Mouse (Mus musculus) left cerebral cortex, postnatal 10 days (tissue): ENCODE measurements around the gene Exosc2. TPM values are rescaled to one million over a fixed set of nuclear protein-coding genes. Genes with fewer than 3 reads are reported as not detected.
A peak's percentile ranks its signal among the peaks of the same experiment; 100 is the strongest.
"Not testable (repeated sequence)": the region's sequence is repeated elsewhere in the genome, so short reads cannot be mapped to it uniquely, and the experiment has no call there.

Experiments
- DNase-seq, 2 experiments: peaks; one replicate each; pipeline ENCODE4 v3.0.0; 2021 to 2022; ENCODE audit warnings: low spot score in 2 of 2, mixed read lengths in 1 of 2; ENCODE audit errors: extremely low spot score in 1 of 2
- intact Hi-C: fragments of 180-260 bp; cut with DNase I; formaldehyde crosslinking; loops from one replicate; pipeline ENCODE4 v1.15.1; 2025
- total RNA-seq, 2 experiments: library from RNA; stranded (reverse); gene quantifications; 2 replicates each; pipeline ENCODE4 v1.2.3; 2021

Exosc2 gene
- total RNA-seq, 2 experiments from 2014 or later = 24.2 to 26.3 TPM

- no peak for DNase-seq
- intact Hi-C loops = no loop called here
Measured at GRCm38 (mm10) chr2:31662939-31663803, 7.3 kb upstream of the Exosc2 start.

- intact Hi-C loops = no loop called here
- DNase-seq = no peak
Measured at GRCm38 (mm10) chr2:31663804-31664180, 6.7 kb upstream of the Exosc2 start.

GRCm38 (mm10) chr2:31667332-31667731 lies 3.2 kb upstream of the Exosc2 start:
- DNase-seq = no peak
- intact Hi-C loops = no loop called here

GRCm38 (mm10) chr2:31678641-31679040 lies 8.1 kb downstream of the Exosc2 start:
- no peak for DNase-seq
- intact Hi-C loops = no loop called here

- DNase-seq = not testable (repeated sequence)
- intact Hi-C loops = loop anchor here (5.0 to 10.0 kb wide), 2 partner anchors 204 to 236 kb away; partner anchors contain the start of gene Lamc3
Measured at GRCm38 (mm10) chr2:31681051-31681707, 10.7 kb downstream of the Exosc2 start.

- intact Hi-C loops = loop anchor here (5.0 to 10.0 kb wide), 2 partner anchors 203 to 236 kb away; partner anchors contain the start of gene Lamc3
Measured at GRCm38 (mm10) chr2:31681731-31682235, 11.3 kb downstream of the Exosc2 start.

GRCm38 (mm10) chr2:31683666-31684065 lies 13.2 kb downstream of the Exosc2 start:
- peak; percentile 64 to 65 for DNase-seq
- intact Hi-C loops = loop anchor here (5.0 to 10.0 kb wide), 2 partner anchors 201 to 234 kb away; partner anchors contain the start of gene Lamc3

More at GRCm38 (mm10) chr2:31681731-31682235, 11.3 kb downstream of the Exosc2 start:
- DNase-seq = no peak

GRCm38 (mm10) chr2:31688074-31688925 lies 17.8 kb downstream of the Exosc2 start, which contains the start of gene Abl1:
Gene Abl1 (plus strand): TSS chr2:31688376.
- intact Hi-C loops = loop anchor here (10.0 kb wide), 1 partner anchor 197 kb away; the partner anchor contains the start of gene Lamc3

GRCm38 (mm10) chr2:31689045-31689444 lies 18.5 kb downstream of the Exosc2 start:
- DNase-seq = no peak
- intact Hi-C loops = loop anchor here (10.0 kb wide), 1 partner anchor 196 kb away; the partner anchor contains the start of gene Lamc3

More at GRCm38 (mm10) chr2:31688074-31688925, 17.8 kb downstream of the Exosc2 start, which contains the start of gene Abl1:
- peak; percentile 97 for DNase-seq

GRCm38 (mm10) chr2:31690063-31690462 lies 19.5 kb downstream of the Exosc2 start:
- DNase-seq = no peak
- intact Hi-C loops = no loop called here

GRCm38 (mm10) chr2:31698209-31698608 lies 27.7 kb downstream of the Exosc2 start:
- intact Hi-C loops = no loop called here
- no peak for DNase-seq

- intact Hi-C loops = loop anchor here (5.0 kb wide), 1 partner anchor 82 kb away; no protein-coding TSS in a partner anchor
- no peak for DNase-seq
Measured at GRCm38 (mm10) chr2:31700545-31701446, 30.3 kb downstream of the Exosc2 start.

- DNase-seq = no peak
- intact Hi-C loops = loop anchor here (5.0 kb wide), 1 partner anchor 79 kb away; no protein-coding TSS in a partner anchor
Measured at GRCm38 (mm10) chr2:31703226-31703625, 32.7 kb downstream of the Exosc2 start.

GRCm38 (mm10) chr2:31705914-31706313 lies 35.4 kb downstream of the Exosc2 start:
- no peak for DNase-seq
- intact Hi-C loops = no loop called here

- intact Hi-C loops = no loop called here
- no peak for DNase-seq
Measured at GRCm38 (mm10) chr2:31706531-31706930, 36.0 kb downstream of the Exosc2 start.

- DNase-seq = no peak
- intact Hi-C loops = no loop called here
Measured at GRCm38 (mm10) chr2:31712716-31713115, 42.2 kb downstream of the Exosc2 start.

- intact Hi-C loops = no loop called here
- no peak for DNase-seq
Measured at GRCm38 (mm10) chr2:31713813-31714212, 43.3 kb downstream of the Exosc2 start.
